Mouse (Mus musculus) frontal cortex, adult 2 months (tissue): ENCODE results near the gene Zfp687. TPM values are rescaled to one million over a fixed set of nuclear protein-coding genes. Genes with fewer than 3 reads are reported as not detected.

Experiments used
- DNase-seq, 2 experiments: peaks; one replicate each; pipeline ENCODE4 v3.0.0; 2022; ENCODE audit warnings: low spot score in 1 of 2; ENCODE audit errors: extremely low spot score in 1 of 2
- polyA plus RNA-seq: library from polyadenylated mRNA; depleted of rRNA; stranded (reverse); fragments of >200 nt; gene quantifications from 2 replicates; pipeline ENCODE4 v1.2.3, GENCODE M21; 2012; rRNA removed

Gene Zfp687
- polyA plus RNA-seq, 1 experiment, result 20.9 TPM

DNA sequence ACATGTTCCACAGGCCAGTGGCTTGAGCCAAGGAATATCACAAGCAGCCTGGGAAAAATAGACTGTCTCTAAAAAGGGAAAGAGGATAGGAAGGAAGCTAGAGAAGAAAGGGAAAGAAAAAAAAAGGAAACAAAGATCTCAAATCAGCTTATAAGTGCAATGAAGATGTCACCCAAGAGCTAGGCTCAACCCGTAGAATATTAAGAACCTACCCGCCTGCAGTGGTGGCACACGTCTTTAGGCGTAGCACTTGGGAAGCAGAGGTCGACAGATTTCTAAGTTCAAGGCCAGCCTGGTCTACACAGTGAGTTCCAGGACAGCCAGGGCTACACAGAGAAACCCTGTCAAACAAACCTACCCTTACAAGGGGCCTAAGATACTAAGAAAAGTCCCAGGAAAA, 41.6 kb downstream of the Zfp687 start:
- no peak for DNase-seq

DNA sequence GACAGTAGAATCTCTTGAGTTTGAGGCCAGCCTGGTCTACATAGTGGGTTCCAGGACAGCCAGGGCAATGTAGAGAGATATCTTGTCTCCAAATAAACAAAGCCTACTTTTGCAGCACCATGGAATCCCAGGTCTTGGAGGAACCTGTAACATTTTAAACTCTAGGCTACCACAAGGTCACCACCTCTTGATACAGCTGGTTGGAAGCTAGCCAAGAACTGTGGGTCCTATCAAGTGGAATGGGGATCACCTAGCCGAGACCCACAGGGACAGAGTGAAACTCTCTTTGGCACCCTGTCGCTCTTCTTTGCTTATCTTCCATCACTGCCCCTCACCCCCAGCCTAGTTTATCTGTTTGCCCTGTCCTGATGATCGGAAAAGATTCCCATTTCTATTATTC, 42.7 kb downstream of the Zfp687 start:
- no peak for DNase-seq

DNA sequence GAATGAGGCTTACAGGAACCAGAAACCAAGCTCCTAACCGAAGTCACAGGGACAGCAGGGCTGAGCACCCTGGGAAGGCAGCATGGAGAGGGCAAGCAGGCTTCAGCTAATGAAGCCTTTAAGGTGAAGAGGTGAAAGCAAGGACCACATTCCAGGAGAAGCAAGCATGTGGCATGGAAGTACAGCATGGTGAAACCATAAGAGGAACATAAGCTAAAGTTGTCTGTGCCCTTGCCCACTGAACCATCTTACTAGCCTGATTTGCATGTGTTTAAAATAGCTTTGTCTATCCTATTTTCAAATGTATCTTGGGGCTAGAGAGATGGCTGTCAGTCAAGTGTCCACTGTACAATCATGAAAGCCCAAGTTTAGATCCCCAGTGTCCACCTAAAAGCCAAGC, 49.4 kb downstream of the Zfp687 start:
- no peak for DNase-seq

DNA sequence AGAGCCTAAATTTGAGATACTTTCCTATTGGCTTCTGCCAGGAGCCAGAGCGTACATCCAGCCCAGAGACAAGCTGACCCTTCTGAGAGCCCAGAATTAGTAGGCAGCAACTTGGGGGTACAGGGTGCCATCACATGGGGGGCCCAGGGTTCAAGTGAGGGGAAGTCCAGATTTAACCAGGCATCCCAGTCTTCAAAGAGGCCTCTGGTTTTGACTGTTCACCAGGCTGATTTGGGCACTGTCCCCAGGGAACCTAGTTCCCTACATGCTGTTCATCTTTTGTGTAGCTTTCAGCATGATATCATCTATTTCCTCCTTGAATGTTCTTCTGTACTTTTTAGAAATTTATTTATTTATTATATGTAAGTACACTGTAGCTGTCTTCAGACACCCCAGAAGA, 50.3 kb downstream of the Zfp687 start:
- DNase-seq, result no peak

DNA sequence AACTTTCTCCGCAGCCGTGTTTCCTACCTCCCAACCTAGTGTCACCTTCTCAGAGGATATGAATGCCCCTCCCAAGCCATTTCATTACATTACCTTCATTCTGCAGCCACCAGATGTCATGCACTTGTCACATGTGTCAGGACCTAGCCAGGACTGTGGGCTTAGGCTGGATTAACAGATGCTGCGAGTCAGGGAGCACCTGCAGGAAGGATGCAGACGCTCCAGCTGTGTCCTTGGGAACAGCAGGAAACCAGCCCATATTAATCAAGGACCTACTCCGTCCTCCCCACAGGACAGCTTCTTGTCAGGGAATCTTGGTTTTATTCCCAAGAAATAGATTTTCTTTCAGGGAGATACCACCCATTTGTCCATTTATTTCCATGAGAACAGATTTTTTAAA, 54.9 kb downstream of the Zfp687 start:
- DNase-seq, result no peak

DNA sequence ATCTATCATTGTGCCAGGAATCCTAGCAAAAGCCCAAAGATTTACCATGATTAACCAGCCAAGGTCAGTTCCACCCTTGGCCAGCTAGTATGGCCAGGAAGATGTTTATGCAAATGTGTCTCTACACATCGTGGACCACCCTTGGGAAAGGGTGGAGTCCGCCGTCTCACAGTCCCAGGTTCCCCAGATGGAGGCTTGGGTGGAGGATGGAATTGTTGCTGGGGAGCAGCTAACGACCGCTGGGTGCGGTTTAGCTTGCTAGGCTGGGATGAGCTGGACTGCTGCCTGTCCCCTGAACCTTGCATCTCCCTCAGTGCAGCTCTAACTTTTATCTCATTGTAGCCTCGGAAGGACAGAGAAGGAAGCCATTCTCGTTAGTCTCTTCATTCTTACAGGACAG, 55.4 kb downstream of the Zfp687 start:
- no peak for DNase-seq

DNA sequence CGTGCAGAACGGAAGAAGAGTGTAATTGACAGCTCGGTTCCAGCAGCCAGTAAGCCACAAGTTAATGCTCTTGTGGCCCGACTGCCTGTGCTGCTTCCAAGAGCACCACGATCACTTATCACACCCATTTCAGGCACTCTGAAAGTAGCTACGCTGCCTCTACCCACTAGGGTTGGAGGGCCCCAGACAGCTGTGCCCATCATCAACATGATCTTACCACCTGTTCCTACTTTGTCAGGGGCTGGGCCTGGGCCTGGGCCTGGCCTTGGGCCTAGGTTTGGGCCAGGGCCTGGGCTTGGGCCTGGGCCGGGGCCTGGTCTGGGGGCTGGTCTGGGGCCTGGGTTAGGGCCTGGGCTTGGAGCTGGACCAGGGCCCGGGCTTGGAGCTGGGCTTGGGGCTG, 57.0 kb downstream of the Zfp687 start:
- no peak for DNase-seq

Other genes starting within 250 kb of the Zfp687 start
- 2.6 and 3.7 TPM in 2 replicates for gene Cgn, start 229.0 kb downstream of the Zfp687 start, polyA plus RNA-seq
- gene Pogz, start 177.9 kb downstream of the Zfp687 start, polyA plus RNA-seq, result 42.6 and 47.6 TPM in 2 replicates
- 245 and 253 TPM in 2 replicates for gene Psmb4, start 128.5 kb downstream of the Zfp687 start, polyA plus RNA-seq
- 13.9 and 14.5 TPM in 2 replicates for gene Selenbp1, start 82.4 kb downstream of the Zfp687 start, polyA plus RNA-seq
- 27.8 and 31.8 TPM in 2 replicates for gene Rfx5, start 61.4 kb downstream of the Zfp687 start, polyA plus RNA-seq
- 58.9 and 64.4 TPM in 2 replicates for gene Pi4kb, start 40.7 kb downstream of the Zfp687 start, polyA plus RNA-seq
- 219 and 229 TPM in 2 replicates for gene Psmd4, start 27.2 kb upstream of the Zfp687 start, polyA plus RNA-seq
- 41.6 and 42.0 TPM in 2 replicates for gene Pip5k1a, start 91.5 kb upstream of the Zfp687 start, polyA plus RNA-seq
- gene Vps72, start 95.6 kb upstream of the Zfp687 start, polyA plus RNA-seq, result 58.0 and 60.9 TPM in 2 replicates
- gene Tmod4, start 109.0 kb upstream of the Zfp687 start, polyA plus RNA-seq, result 0.98 and 2.4 TPM in 2 replicates
- 118 and 124 TPM in 2 replicates for gene Scnm1, start 118.6 kb upstream of the Zfp687 start, polyA plus RNA-seq
- gene Lysmd1, start 118.6 kb upstream of the Zfp687 start, polyA plus RNA-seq, result 20.2 and 21.2 TPM in 2 replicates
- gene Tnfaip8l2, start 126.9 kb upstream of the Zfp687 start, polyA plus RNA-seq, result 4.0 and 5.9 TPM in 2 replicates
- 34.6 and 35.8 TPM in 2 replicates for gene Sema6c, start 145.0 kb upstream of the Zfp687 start, polyA plus RNA-seq
- 15.8 and 17.9 TPM in 2 replicates for gene Gabpb2, start 202.5 kb upstream of the Zfp687 start, polyA plus RNA-seq
- gene Cdc42se1, start 213.3 kb upstream of the Zfp687 start, polyA plus RNA-seq, result 62.5 and 63.5 TPM in 2 replicates
- gene Mllt11, start 216.7 kb upstream of the Zfp687 start, polyA plus RNA-seq, result 388 and 439 TPM in 2 replicates
- 0.29 and 0.30 TPM in 2 replicates for gene Gm128, start 226.2 kb upstream of the Zfp687 start, polyA plus RNA-seq
- gene Bnipl, start 235.7 kb upstream of the Zfp687 start, polyA plus RNA-seq, result 0.40 and 0.48 TPM in 2 replicates